In genomic region chr4:145055792-145056191, GRCm38 (mm10) we compare ENCODE assay signal across 16 mouse cellular contexts.
"Had no signal": no experiment of that assay in that cellular context is flagged by ENCODE, and none has a peak within 500 bp of the region (broad histone marks: within the 10 kb centered on the region; RNA-seq: fewer than 3 reads in every experiment).

No protein-coding gene starts in this region.

- H3K9ac ChIP-seq: hindbrain, embryonic 14.5 days; limb, embryonic 12.5 days; limb, embryonic 15.5 days; liver, embryonic 13.5 days; stomach, embryonic 15.5 days had no signal

- H3K9me3 ChIP-seq: limb, embryonic 12.5 days; limb, embryonic 15.5 days; liver, embryonic 13.5 days; stomach, embryonic 15.5 days had no signal

- H3K27me3 ChIP-seq: limb, embryonic 12.5 days; limb, embryonic 15.5 days; liver, embryonic 13.5 days; stomach, embryonic 15.5 days had no signal

- H3K4me3 ChIP-seq: limb, embryonic 12.5 days; limb, embryonic 15.5 days; liver, embryonic 13.5 days; stomach, embryonic 15.5 days had no signal

- DNase-seq: left cerebral cortex, postnatal 4 days; liver, embryonic 13.5 days; lung, adult 2 months; lung, postnatal 14 days; lung, postnatal 4 days; midbrain, embryonic 14.5 days; right cerebral cortex, adult 18-20 months; right cerebral cortex, postnatal 14 days; right cerebral cortex, postnatal 4 days; spleen, adult 18-20 months; thymus, postnatal 25 days had no signal

- H3K27ac ChIP-seq: hindbrain, embryonic 14.5 days; limb, embryonic 12.5 days; limb, embryonic 15.5 days; liver, embryonic 13.5 days; stomach, embryonic 15.5 days had no signal

- H3K4me2 ChIP-seq: hindbrain, embryonic 14.5 days; limb, embryonic 12.5 days; limb, embryonic 15.5 days; liver, embryonic 13.5 days; midbrain, embryonic 11.5 days; stomach, embryonic 15.5 days had no signal
